ENCODE assay signal across 38 mouse cellular contexts in genomic region chr2:27136336-27136735, GRCm38 (mm10). TPM values are rescaled to one million over a fixed set of nuclear protein-coding genes. Genes with fewer than 3 reads are reported as not detected.
"Had no signal": no experiment of that assay in that cellular context is flagged by ENCODE, and none has a peak within 500 bp of the region (broad histone marks: within the 10 kb centered on the region; RNA-seq: fewer than 3 reads in every experiment).

No protein-coding gene starts in this region.

- DNase-seq: liver; liver, embryonic 13.5 days; liver, postnatal 0 days; lung, adult 18-20 months; lung, adult 2 months; lung, embryonic 14.5 days; lung, postnatal 10 days; lung, postnatal 14 days; lung, postnatal 36 days; lung, postnatal 4 days; midbrain, embryonic 14.5 days had no signal

- H3K9me3 ChIP-seq: limb, embryonic 10.5 days; limb, embryonic 12.5 days; limb, embryonic 13.5 days; limb, embryonic 15.5 days; liver, embryonic 12.5 days; liver, embryonic 13.5 days; liver, embryonic 15.5 days; lung, embryonic 15.5 days; megakaryocyte, embryonic 14.5 days; midbrain, embryonic 10.5 days; midbrain, embryonic 12.5 days; midbrain, embryonic 13.5 days; midbrain, embryonic 15.5 days; neural tube, embryonic 12.5 days; neural tube, embryonic 13.5 days had no signal

- H3K36me3 ChIP-seq: limb, embryonic 10.5 days; limb, embryonic 12.5 days; limb, embryonic 13.5 days; limb, embryonic 15.5 days; liver, embryonic 12.5 days; liver, embryonic 13.5 days; liver, embryonic 15.5 days; lung, embryonic 15.5 days; midbrain, embryonic 10.5 days; midbrain, embryonic 12.5 days; midbrain, embryonic 13.5 days; midbrain, embryonic 15.5 days; neural tube, embryonic 12.5 days; neural tube, embryonic 13.5 days had no signal

- H3K4me3 ChIP-seq: left cerebral cortex, adult 2 months; limb, embryonic 10.5 days; limb, embryonic 12.5 days; limb, embryonic 13.5 days; limb, embryonic 15.5 days; liver, embryonic 12.5 days; liver, embryonic 13.5 days; liver, embryonic 15.5 days; lung, embryonic 15.5 days; megakaryocyte, embryonic 14.5 days; midbrain, embryonic 10.5 days; midbrain, embryonic 12.5 days; midbrain, embryonic 13.5 days; midbrain, embryonic 15.5 days; myocyte; neural tube, embryonic 12.5 days; neural tube, embryonic 13.5 days had no signal

- ATAC-seq: liver, embryonic 12.5 days; liver, postnatal 0 days; lung, postnatal 0 days; midbrain, embryonic 13.5 days; midbrain, embryonic 15.5 days had no signal

- H3K4me2 ChIP-seq: limb, embryonic 12.5 days; limb, embryonic 13.5 days; limb, embryonic 15.5 days; liver, embryonic 11.5 days; liver, embryonic 12.5 days; liver, embryonic 13.5 days; liver, embryonic 15.5 days; lung, embryonic 14.5 days; lung, embryonic 15.5 days; midbrain, embryonic 11.5 days; midbrain, embryonic 12.5 days; midbrain, embryonic 13.5 days; midbrain, embryonic 15.5 days; neural tube, embryonic 12.5 days; neural tube, embryonic 13.5 days had no signal

- H3K4me1 ChIP-seq: limb, embryonic 12.5 days; limb, embryonic 13.5 days; limb, embryonic 15.5 days; liver, embryonic 12.5 days; liver, embryonic 13.5 days; liver, embryonic 15.5 days; lung, embryonic 15.5 days; megakaryocyte, embryonic 14.5 days; midbrain, embryonic 10.5 days; midbrain, embryonic 12.5 days; midbrain, embryonic 13.5 days; midbrain, embryonic 15.5 days; neural tube, embryonic 12.5 days had no signal

- H3K27ac ChIP-seq: left cerebral cortex, adult 2 months; limb, embryonic 10.5 days; limb, embryonic 12.5 days; limb, embryonic 13.5 days; limb, embryonic 15.5 days; liver, embryonic 12.5 days; liver, embryonic 13.5 days; liver, embryonic 14.5 days; liver, embryonic 15.5 days; lung, embryonic 15.5 days; macrophage; midbrain, embryonic 10.5 days; midbrain, embryonic 12.5 days; midbrain, embryonic 13.5 days; midbrain, embryonic 15.5 days; neural tube, embryonic 12.5 days; neural tube, embryonic 13.5 days had no signal

- H3K9ac ChIP-seq: limb, embryonic 12.5 days; limb, embryonic 13.5 days; limb, embryonic 15.5 days; liver, embryonic 12.5 days; liver, embryonic 13.5 days; liver, embryonic 14.5 days; liver, embryonic 15.5 days; liver, postnatal 0 days; lung, embryonic 14.5 days; lung, embryonic 15.5 days; midbrain, embryonic 12.5 days; midbrain, embryonic 13.5 days; midbrain, embryonic 15.5 days; neural tube, embryonic 12.5 days; neural tube, embryonic 13.5 days had no signal

RNA-seq across cellular contexts. Expression of gene Fam163b, which starts 6.0 kb away (rescaled TPM):
- total RNA-seq: liver, adult 2 months; megakaryocyte progenitor cell, adult 5-6 weeks; megakaryocyte, adult 5-6 weeks; megakaryocyte-erythroid progenitor cell, adult 5-6 weeks; monocyte, adult 5-6 weeks had no signal
- polyA plus RNA-seq: liver, adult 2 months; liver, embryonic 15.5 days; liver, embryonic 16.5 days; liver, postnatal 0 days; macrophage had no signal

RNA-seq across cellular contexts. Expression of gene Dbh, which starts 28.7 kb away (rescaled TPM):
- total RNA-seq: megakaryocyte progenitor cell, adult 5-6 weeks; megakaryocyte, adult 5-6 weeks; megakaryocyte-erythroid progenitor cell, adult 5-6 weeks; monocyte, adult 5-6 weeks had no signal
- polyA plus RNA-seq: limb, embryonic 10.5 days; liver, adult 2 months; liver, embryonic 14.5 days; liver, postnatal 0 days; macrophage had no signal

RNA-seq across cellular contexts. Expression of gene Adamtsl2, which starts 57.2 kb away (rescaled TPM):
- total RNA-seq: megakaryocyte progenitor cell, adult 5-6 weeks; megakaryocyte, adult 5-6 weeks; megakaryocyte-erythroid progenitor cell, adult 5-6 weeks; monocyte, adult 5-6 weeks had no signal
- polyA plus RNA-seq: macrophage had no signal
